Mouse (Mus musculus) CH12.LX (cell line): ENCODE results near the gene Loxl3.
A peak's percentile ranks its signal among the peaks of the same experiment; 100 is the strongest.

Experiments used
- BHLHE40 ChIP-seq: IDR thresholded peaks from 2 replicates; pipeline ENCODE4 v1.6.1; 2011; ENCODE audit warnings: mild to moderate bottlenecking, low read depth, low read length, improper control_type of control experiment
- CTCF ChIP-seq, 2 experiments: IDR thresholded peaks in 1 of 2; conservative IDR thresholded peaks in 1 of 2; 2 replicates each; pipeline ENCODE4 v1.5.1; 2011 to 2012; ENCODE audit warnings: low read depth in 2 of 2, low read length in 2 of 2, improper control_type of control experiment in 1 of 2, inconsistent platforms in 1 of 2, mild to moderate bottlenecking in 1 of 2, moderate library complexity in 1 of 2
- POLR2A ChIP-seq: IDR thresholded peaks from 2 replicates; pipeline ENCODE4 v1.6.1; 2011; ENCODE audit warnings: low read depth, mild to moderate bottlenecking, improper control_type of control experiment, low read length
- RCOR1 ChIP-seq: conservative IDR thresholded peaks from 2 replicates; pipeline ENCODE4 v1.6.1; 2012; ENCODE audit warnings: low read depth, mild to moderate bottlenecking, inconsistent platforms, low read length, improper control_type of control experiment
- UBTF ChIP-seq: IDR thresholded peaks from 2 replicates; pipeline ENCODE4 v1.6.1; 2012; ENCODE audit warnings: low read depth, mild to moderate bottlenecking, inconsistent platforms, low read length, improper control_type of control experiment, moderate library complexity

DNA sequence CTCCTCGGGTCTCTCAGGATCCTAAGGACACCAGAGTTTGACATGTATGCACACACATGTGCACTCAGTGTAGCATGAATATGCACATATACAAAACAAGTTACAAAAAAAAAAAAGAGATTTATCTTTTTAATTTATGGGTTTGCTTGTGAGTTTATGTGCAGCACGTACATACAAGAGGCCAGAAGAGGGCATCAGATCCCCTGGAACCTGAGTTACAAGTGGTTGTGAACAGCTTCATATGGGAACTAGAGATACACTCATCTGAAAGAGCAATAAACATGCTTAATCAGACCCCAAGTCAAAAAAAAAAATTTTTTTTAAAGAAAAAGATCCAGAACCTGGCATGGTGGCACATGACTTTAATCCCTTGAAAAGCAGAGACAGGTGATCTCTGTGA is 41.0 kb downstream of the Loxl3 start:
- TF ChIP-seq BHLHE40 (no peak), CTCF (conservative IDR thresholded peaks at IDR 0.05 in 1 of 2, IDR thresholded peaks at IDR 0.05 in 1 of 2; ENCODE audit: low read depth in 2 of 2, low read length in 2 of 2) (peak in 1 of 2 experiments; percentile 55; a peak in 2 of 4 replicates), UBTF (no peak), POLR2A (no peak), RCOR1 (no peak)
